Mouse (Mus musculus): ENCODE measurements around the gene Gpd1l. TPM values are rescaled to one million over a fixed set of nuclear protein-coding genes. Genes with fewer than 3 reads are reported as not detected.
A peak's percentile ranks its signal among the peaks of the same experiment; 100 is the strongest.

The Gpd1l gene
- polyA plus RNA-seq, 1 experiment from 2014 or later, result 13.9 TPM

DNA sequence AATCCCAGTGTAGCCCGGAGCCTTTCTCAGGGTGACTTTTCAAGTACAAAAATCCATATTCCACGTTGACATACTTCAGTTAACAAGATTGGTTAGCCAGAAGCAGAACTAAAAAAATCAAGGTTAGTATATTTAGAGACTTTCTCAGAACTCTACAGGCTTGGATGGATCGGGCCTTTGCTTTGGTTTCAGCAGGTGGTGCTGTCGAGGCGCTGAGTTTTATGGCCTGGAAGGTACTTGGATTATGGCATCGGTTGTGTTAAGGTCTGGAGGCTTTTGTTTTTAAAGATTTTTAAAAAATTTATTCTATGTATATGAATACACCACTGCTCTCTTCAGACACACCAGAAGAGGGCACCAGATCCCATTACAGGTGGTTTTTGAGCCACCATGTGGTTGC, 11.8 kb upstream of the Gpd1l start:
- H3K4me2 ChIP-seq, result no peak overlapping the region
- no peaks in the 10 kb centered on the region for H3K9me3 ChIP-seq (ENCODE audit: low read depth, low read length)
- H3K27ac ChIP-seq (ENCODE audit: low read depth), result no peak overlapping the region
- ATAC-seq (ENCODE audit: insufficient read depth) (no peak), DNase-seq (no peak)
- 0 out of 2 replicates have a peak, but pooled peaks cover 4% of the 10 kb centered on the region for H3K4me1 ChIP-seq (ENCODE audit: insufficient read depth)
- H3K4me3 ChIP-seq (ENCODE audit: low read depth, low read length), result no peak overlapping the region
- H3K36me3 ChIP-seq (ENCODE audit: insufficient read depth), result no peaks in the 10 kb centered on the region
- WGBS, result 85% methylated on average over 6 of the region's 6 CpGs
- no peaks in the 10 kb centered on the region for H3K27me3 ChIP-seq (ENCODE audit: insufficient read depth, low read length)
- TF ChIP-seq CTCF (IDR thresholded peaks at IDR 0.05; ENCODE audit: low read depth), result no peak
- H3K9ac ChIP-seq, result no peak overlapping the region

DNA sequence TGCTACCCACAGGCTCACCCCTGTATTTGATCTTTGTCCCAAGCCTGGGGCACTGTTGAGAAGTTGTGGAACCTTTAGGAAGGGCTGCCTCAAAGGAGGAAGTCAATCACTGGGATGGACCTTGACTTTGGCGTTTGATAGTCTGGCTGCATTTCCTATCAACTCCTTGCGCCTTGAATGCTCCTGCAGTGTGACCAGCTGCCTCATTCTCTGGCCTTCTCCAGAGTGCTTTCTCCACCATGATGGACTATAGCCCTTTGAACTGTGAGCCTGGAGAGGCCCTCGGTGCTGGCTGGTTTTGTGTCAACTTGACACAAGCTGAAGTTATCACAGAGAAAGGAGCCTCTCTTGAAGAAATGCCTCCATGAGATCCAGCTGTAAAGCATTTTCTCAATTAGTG, 10.9 kb upstream of the Gpd1l start:
- no peak for TF ChIP-seq CTCF (IDR thresholded peaks at IDR 0.05; ENCODE audit: low read depth)
- H3K36me3 ChIP-seq (ENCODE audit: insufficient read depth), result no peaks in the 10 kb centered on the region
- WGBS, result 74% methylated on average over 3 of the region's 3 CpGs
- H3K4me3 ChIP-seq (ENCODE audit: low read depth, low read length), result no peak overlapping the region
- no peak for DNase-seq
- H3K4me2 ChIP-seq, result no peak overlapping the region
- H3K9me3 ChIP-seq (ENCODE audit: low read depth, low read length), result no peaks in the 10 kb centered on the region
- H3K27me3 ChIP-seq (ENCODE audit: insufficient read depth, low read length), result no peaks in the 10 kb centered on the region
- H3K4me1 ChIP-seq (ENCODE audit: insufficient read depth), result 0 out of 2 replicates have a peak, but pooled peaks cover 4% of the 10 kb centered on the region
- H3K9ac ChIP-seq, result no peak overlapping the region
- no peak overlapping the region for H3K27ac ChIP-seq (ENCODE audit: low read depth)
- ATAC-seq (ENCODE audit: insufficient read depth), result no peak

DNA sequence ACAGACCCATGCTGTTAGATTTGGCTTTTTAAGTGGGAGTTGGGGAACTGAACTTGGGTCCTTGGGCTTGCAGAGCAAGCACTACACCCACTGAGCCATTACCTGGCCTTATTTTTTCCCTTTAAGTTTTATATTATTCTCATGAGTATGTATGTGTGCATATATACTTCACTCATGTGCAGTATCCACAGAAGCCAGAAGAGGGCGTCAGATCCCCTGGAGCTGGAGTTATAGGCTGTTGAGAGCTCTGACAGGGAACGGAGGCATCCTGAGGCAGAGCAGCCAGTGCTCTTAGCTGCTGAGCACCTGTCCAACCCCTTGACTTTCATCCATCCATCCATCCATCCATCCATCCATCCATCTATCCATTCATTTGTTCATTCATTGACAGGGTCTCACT, 2.9 kb upstream of the Gpd1l start:
- Histone ChIP-seq H3K4me1 (ENCODE audit: insufficient read depth) (0 out of 2 replicates have a peak, but pooled peaks cover 7% of the 10 kb centered on the region), H3K4me2 (no peak overlapping the region), H3K9me3 (ENCODE audit: low read depth, low read length) (no peaks in the 10 kb centered on the region), H3K9ac (no peak overlapping the region), H3K4me3 (ENCODE audit: low read depth, low read length) (no peak overlapping the region), H3K36me3 (ENCODE audit: insufficient read depth) (no peaks in the 10 kb centered on the region), H3K27ac (ENCODE audit: low read depth) (no peak overlapping the region), H3K27me3 (ENCODE audit: insufficient read depth, low read length) (no peaks in the 10 kb centered on the region)
- TF ChIP-seq CTCF (IDR thresholded peaks at IDR 0.05; ENCODE audit: low read depth), result no peak
- ATAC-seq (ENCODE audit: insufficient read depth), result no peak
- DNase-seq, result no peak
- WGBS, result 64% methylated on average over 2 of the region's 2 CpGs

DNA sequence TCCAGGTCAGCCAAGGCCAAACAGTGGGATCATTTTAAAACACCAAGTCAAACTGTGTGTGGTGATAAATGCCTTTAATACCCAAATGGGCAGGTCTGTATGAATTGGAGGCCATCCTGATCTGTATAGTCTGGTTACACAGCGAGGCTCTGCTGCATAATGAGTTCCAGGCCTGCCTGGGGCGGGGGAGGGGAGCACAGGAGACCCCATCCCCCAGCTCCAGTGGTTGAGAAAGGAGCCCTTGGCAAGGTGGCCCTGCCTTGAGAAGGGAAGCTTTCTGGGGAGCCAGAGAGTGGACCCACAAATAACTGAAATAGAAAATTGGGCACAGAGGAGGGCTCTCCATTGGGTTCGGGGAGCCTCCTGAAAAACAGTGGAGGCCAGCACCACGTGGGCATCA, 1.5 kb upstream of the Gpd1l start:
- no peak overlapping the region for H3K9ac ChIP-seq
- H3K4me3 ChIP-seq (ENCODE audit: low read depth, low read length), result no peak overlapping the region
- 87% methylated on average over 4 of the region's 4 CpGs for WGBS
- DNase-seq, result no peak
- H3K27ac ChIP-seq (ENCODE audit: low read depth), result no peak overlapping the region
- no peak for TF ChIP-seq CTCF (IDR thresholded peaks at IDR 0.05; ENCODE audit: low read depth)
- no peak overlapping the region for H3K4me2 ChIP-seq
- no peaks in the 10 kb centered on the region for H3K9me3 ChIP-seq (ENCODE audit: low read depth, low read length)
- H3K27me3 ChIP-seq (ENCODE audit: insufficient read depth, low read length), result no peaks in the 10 kb centered on the region
- no peak for ATAC-seq (ENCODE audit: insufficient read depth)
- H3K4me1 ChIP-seq (ENCODE audit: insufficient read depth), result 0 out of 2 replicates have a peak, but pooled peaks cover 7% of the 10 kb centered on the region
- no peaks in the 10 kb centered on the region for H3K36me3 ChIP-seq (ENCODE audit: insufficient read depth)

DNA sequence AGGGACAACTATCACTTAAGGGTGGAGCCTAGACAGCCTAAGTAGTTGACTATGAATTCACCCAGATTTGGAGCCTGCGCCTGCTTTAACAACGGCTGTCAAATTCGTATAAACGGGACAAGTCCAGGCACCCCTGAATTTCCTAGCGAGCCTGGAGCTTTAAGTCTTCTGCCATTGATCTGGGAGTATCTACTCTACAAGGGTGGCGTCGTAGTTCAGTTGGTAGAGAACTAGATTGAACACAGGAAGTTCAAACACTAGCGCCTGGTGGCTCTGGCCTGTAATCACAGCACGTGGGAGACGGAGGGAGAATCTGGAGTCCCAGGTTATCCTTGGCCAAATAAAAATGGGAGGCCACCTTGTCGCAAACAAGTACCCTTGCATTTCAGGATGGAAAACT, 444 bp upstream of the Gpd1l start:
- Histone ChIP-seq H3K27ac (ENCODE audit: low read depth) (no peak overlapping the region), H3K4me1 (ENCODE audit: insufficient read depth) (0 out of 2 replicates have a peak, but pooled peaks cover 7% of the 10 kb centered on the region), H3K36me3 (ENCODE audit: insufficient read depth) (no peaks in the 10 kb centered on the region), H3K9me3 (ENCODE audit: low read depth, low read length) (no peaks in the 10 kb centered on the region), H3K27me3 (ENCODE audit: insufficient read depth, low read length) (no peaks in the 10 kb centered on the region), H3K9ac (no peak overlapping the region), H3K4me2 (peak overlapping the region; percentile 98), H3K4me3 (ENCODE audit: low read depth, low read length) (peak overlapping the region; percentile 71)
- ATAC-seq (ENCODE audit: insufficient read depth) (peak; percentile 4; the same call in 1 of the 2 replicates), DNase-seq (no peak)
- TF ChIP-seq CTCF (IDR thresholded peaks at IDR 0.05; ENCODE audit: low read depth), result no peak
- WGBS, result 54% methylated on average over 11 of the region's 11 CpGs

DNA sequence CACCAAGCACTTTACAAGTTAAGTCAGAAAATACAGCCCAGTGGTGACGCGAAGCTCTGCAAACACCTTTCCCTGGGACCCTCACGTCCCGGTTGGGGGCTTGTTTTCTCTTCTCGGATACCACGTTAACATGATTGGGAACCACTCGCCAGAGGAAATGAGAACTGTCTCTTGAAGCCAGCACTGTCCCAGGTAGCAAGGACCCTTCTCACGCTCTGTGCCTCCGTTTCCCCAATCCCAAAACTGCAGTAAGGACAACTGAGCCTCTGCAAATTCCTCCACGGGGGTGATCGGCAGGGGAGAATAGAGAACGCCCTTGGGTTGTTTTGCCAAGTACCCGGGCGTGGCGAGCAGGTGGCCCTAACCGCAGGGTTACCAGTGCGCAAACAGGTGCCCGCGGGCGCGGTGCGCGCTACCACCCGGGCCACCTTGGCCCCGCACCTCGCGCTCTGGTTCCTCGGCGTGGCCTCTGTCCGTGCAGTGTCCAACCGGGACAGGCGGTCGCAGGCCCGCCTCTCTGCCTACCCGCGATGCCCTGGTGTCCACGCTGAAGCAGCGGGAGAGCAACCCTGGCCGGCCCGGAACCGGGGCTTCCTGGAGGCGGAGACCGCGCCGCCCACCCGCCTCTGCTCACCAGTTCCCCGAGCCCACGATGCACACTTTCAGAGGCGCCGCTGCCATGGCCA, 607 bp downstream of the Gpd1l start:
- DNase-seq (peak; percentile 27), ATAC-seq (ENCODE audit: insufficient read depth) (no peak; the same call in 1 of the 2 replicates)
- H3K36me3 ChIP-seq (ENCODE audit: insufficient read depth), result no peaks in the 10 kb centered on the region
- TF ChIP-seq CTCF (IDR thresholded peaks at IDR 0.05; ENCODE audit: low read depth), result no peak
- H3K4me1 ChIP-seq (ENCODE audit: insufficient read depth), result 0 out of 2 replicates have a peak, but pooled peaks cover 7% of the 10 kb centered on the region
- peak overlapping the region; percentile 72 for H3K9ac ChIP-seq
- peak overlapping the region; percentile 48 for H3K27ac ChIP-seq (ENCODE audit: low read depth)
- WGBS, result under 1% methylated on average over 50 of the region's 50 CpGs
- peak overlapping the region; percentile 98 for H3K4me2 ChIP-seq
- H3K4me3 ChIP-seq (ENCODE audit: low read depth, low read length), result peak overlapping the region; percentile 71
- H3K9me3 ChIP-seq (ENCODE audit: low read depth, low read length), result no peaks in the 10 kb centered on the region
- H3K27me3 ChIP-seq (ENCODE audit: insufficient read depth, low read length), result no peaks in the 10 kb centered on the region

DNA sequence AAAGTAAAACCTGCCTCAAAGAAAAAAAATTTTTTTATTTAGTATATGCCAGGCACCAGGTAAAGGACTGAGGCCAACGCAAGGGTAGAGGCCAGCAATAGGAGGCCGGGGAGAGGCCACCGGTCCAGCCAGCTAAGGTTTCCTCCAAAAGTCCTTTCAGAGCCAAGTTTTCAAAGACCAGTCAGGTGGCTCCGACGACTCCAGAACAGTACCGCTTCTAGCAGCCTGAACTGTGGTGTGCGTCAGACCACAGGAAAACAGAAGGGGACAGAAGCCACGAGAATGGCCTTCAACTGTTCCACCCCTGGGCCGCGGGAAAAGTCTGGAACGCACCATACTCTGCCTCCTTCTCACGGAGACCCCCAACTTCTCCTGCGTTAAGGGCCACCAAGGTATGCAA, 1.2 kb downstream of the Gpd1l start:
- Histone ChIP-seq H3K9ac (peak overlapping the region; percentile 72), H3K27me3 (ENCODE audit: insufficient read depth, low read length) (no peaks in the 10 kb centered on the region), H3K9me3 (ENCODE audit: low read depth, low read length) (no peaks in the 10 kb centered on the region), H3K4me3 (ENCODE audit: low read depth, low read length) (peak overlapping the region; percentile 71), H3K27ac (ENCODE audit: low read depth) (no peak overlapping the region), H3K36me3 (ENCODE audit: insufficient read depth) (no peaks in the 10 kb centered on the region), H3K4me1 (ENCODE audit: insufficient read depth) (0 out of 2 replicates have a peak, but pooled peaks cover 7% of the 10 kb centered on the region), H3K4me2 (peak overlapping the region; percentile 98)
- DNase-seq, result no peak
- 18% methylated on average over 13 of the region's 13 CpGs for WGBS
- TF ChIP-seq CTCF (IDR thresholded peaks at IDR 0.05; ENCODE audit: low read depth), result no peak
- ATAC-seq (ENCODE audit: insufficient read depth), result no peak
